Comparison of ENCODE assay signal across 9 mouse cellular contexts in the genomic region with DNA sequence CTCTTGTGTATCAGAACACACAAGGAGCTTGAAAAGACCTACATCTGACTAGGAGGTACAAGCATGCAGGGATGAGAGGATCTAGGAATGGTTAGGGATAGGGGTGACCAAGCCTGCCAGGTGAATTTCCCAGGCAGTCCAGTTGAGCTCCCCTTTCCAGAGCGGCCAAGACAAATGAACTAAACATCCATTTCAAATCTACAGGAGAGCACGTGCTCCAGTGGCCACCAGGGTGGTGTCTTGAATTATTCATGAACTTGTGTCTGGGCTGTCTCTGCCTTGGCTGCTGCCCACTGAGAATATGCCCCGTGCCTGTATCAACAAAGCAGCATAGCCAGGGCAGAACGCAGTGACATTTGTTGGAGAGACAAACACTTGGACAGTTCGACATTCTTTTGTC.
DNase-seq lines count a peak whose midpoint lies in the region; ATAC-seq lines count a peak whose summit lies in the region.
"Had no signal": no experiment of that assay in that cellular context is flagged by ENCODE, and none has a peak within 500 bp of the region (broad histone marks: within the 10 kb centered on the region; RNA-seq: fewer than 3 reads in every experiment).

No protein-coding gene starts in this region.

- H3K27ac ChIP-seq in heart, embryonic 11.5 days (ENCODE audit: low read depth, low read length), result no peak overlapping the region; the same call in 1 of the 2 replicates
- peak overlapping the region; percentile 6 to 45; a peak in 3 of 4 replicates for H3K27ac ChIP-seq in heart, embryonic 14.5 days (replicated peaks in 1 of 2; ENCODE audit: control insufficient read depth in 1 of 2, insufficient read depth in 1 of 2, low read depth in 2 of 2, low read length in 2 of 2)
- H3K27ac ChIP-seq in kidney, embryonic 15.5 days, result peak overlapping the region; percentile 45; the same call in 1 of the 2 replicates

- no peaks in the 10 kb centered on the region for H3K9me3 ChIP-seq in heart, embryonic 11.5 days (replicated peaks; ENCODE audit: control insufficient read depth, low read length)
- H3K9me3 ChIP-seq in heart, embryonic 14.5 days (ENCODE audit: control insufficient read depth, low read length), result no peaks in the 10 kb centered on the region
- H3K9me3 ChIP-seq in kidney, embryonic 15.5 days (replicated peaks), result no peaks in the 10 kb centered on the region

- no peaks in the 10 kb centered on the region for H3K36me3 ChIP-seq in heart, embryonic 11.5 days (ENCODE audit: control insufficient read depth, insufficient read depth, low read length)
- no peaks in the 10 kb centered on the region for H3K36me3 ChIP-seq in heart, embryonic 14.5 days (ENCODE audit: control insufficient read depth, insufficient read depth, low read length)
- 0 out of 2 replicates have a peak, but pooled peaks cover 6% of the 10 kb centered on the region for H3K36me3 ChIP-seq in kidney, embryonic 15.5 days

- no peak overlapping the region for H3K4me3 ChIP-seq in heart, embryonic 11.5 days (ENCODE audit: low read depth, low read length)
- no peak overlapping the region for H3K4me3 ChIP-seq in heart, embryonic 14.5 days (ENCODE audit: control insufficient read depth in 1 of 2, insufficient read depth in 1 of 2, low read depth in 1 of 2, low read length in 2 of 2)
- no peak overlapping the region for H3K4me3 ChIP-seq in kidney, embryonic 15.5 days (replicated peaks)

- H3K9ac ChIP-seq in heart, embryonic 11.5 days (ENCODE audit: low read depth, low read length), result no peak overlapping the region
- no peak overlapping the region for H3K9ac ChIP-seq in heart, embryonic 14.5 days (ENCODE audit: low read length)
- H3K9ac ChIP-seq in kidney, embryonic 15.5 days, result no peak overlapping the region

- WGBS in heart, embryonic 11.5 days (ENCODE audit: insufficient replicate concordance), result 40% methylated on average over 5 of the region's 5 CpGs
- WGBS in heart, embryonic 14.5 days, result 23% methylated on average over 5 of the region's 5 CpGs
- WGBS in kidney, embryonic 15.5 days, result 36% methylated on average over 5 of the region's 5 CpGs

- ATAC-seq in heart, embryonic 11.5 days (replicated peaks; ENCODE audit: insufficient number of reproducible peaks, low FRiP score, low TSS enrichment), result no peak
- ATAC-seq in heart, embryonic 14.5 days (ENCODE audit: insufficient number of reproducible peaks, insufficient read depth, low FRiP score, low read depth), result no peak
- ATAC-seq in kidney, embryonic 15.5 days (replicated peaks; ENCODE audit: low FRiP score), result no peak

- H3K4me2 ChIP-seq in heart, embryonic 11.5 days, result no peak overlapping the region
- H3K4me2 ChIP-seq in heart, embryonic 14.5 days (ENCODE audit: low read length), result peak overlapping the region; percentile 32; the same call in 1 of the 2 replicates
- H3K4me2 ChIP-seq in kidney, embryonic 15.5 days, result no peak overlapping the region

- no peaks in the 10 kb centered on the region for H3K27me3 ChIP-seq in heart, embryonic 11.5 days (ENCODE audit: control insufficient read depth, insufficient read depth, low read length)
- H3K27me3 ChIP-seq in heart, embryonic 14.5 days (ENCODE audit: control insufficient read depth, insufficient read depth, low read length), result no peaks in the 10 kb centered on the region
- H3K27me3 ChIP-seq in kidney, embryonic 15.5 days, result no peaks in the 10 kb centered on the region

- H3K4me1 ChIP-seq in heart, embryonic 11.5 days (ENCODE audit: control insufficient read depth, insufficient read depth, low read length), result peaks cover 24% of the 10 kb centered on the region
- peaks cover 10 to 27% of the 10 kb centered on the region in 2 experiments for H3K4me1 ChIP-seq in heart, embryonic 14.5 days (ENCODE audit: control insufficient read depth in 2 of 2, insufficient read depth in 2 of 2, low read length in 2 of 2)
- H3K4me1 ChIP-seq in kidney, embryonic 15.5 days, result peaks cover 20% of the 10 kb centered on the region

- peak; percentile 28 to 37 for DNase-seq in heart, adult 18-20 months
- DNase-seq in retina, postnatal 1 day, result peak; percentile 56
- DNase-seq in thymus, postnatal 25 days, result no peak
- DNase-seq in ovary, postnatal 10 days (ENCODE audit: low spot score), result no peak
- DNase-seq in ovary, adult 18-20 months (ENCODE audit: low spot score), result no peak
- DNase-seq: thymus, postnatal 14 days had no signal

Comparison
In these comparisons a context has a peak if more than half of its experiments do, and no peak if none do; other contexts are left out.
1. DNase-seq: peak in heart, adult 18-20 months (2 of 2) and retina, postnatal 1 day (single experiment); none in thymus, postnatal 25 days (single experiment), ovary, postnatal 10 days (single experiment) and ovary, adult 18-20 months (single experiment).